Mouse (Mus musculus): ENCODE data around the gene Wdr90.

Gene Wdr90

GRCm38 (mm10) chr17:25860832-25861703 is at the start of gene Wdr90:
Gene Wdr90, minus strand, starts transcription at chr17:25861501.
- peak; percentile 85 for DNase-seq (ENCODE audit: inconsistent ontology term)

DNA sequence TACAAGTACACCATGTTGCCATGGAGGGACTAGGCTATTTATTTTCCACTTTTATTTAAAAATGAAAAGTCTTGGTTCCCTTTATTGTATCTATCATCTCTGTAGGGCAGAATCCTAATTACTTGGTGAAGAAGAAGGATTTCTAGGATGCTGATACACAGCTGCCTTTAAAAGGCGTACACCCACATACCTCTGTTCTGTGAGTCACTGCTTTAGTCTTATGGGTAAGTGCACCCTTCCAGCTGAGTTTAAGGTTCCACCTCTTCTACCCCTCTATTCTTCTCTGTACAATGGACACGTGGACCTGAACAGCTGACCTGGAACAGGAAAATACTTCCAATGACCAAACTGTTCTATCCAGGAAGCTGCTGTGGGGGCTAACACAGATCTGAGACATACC is 46.3 kb upstream of the Wdr90 start:
- DNase-seq (ENCODE audit: inconsistent ontology term): no peak

GRCm38 (mm10) chr17:25903061-25903460 is 41.8 kb upstream of the Wdr90 start:
- no peak for DNase-seq (ENCODE audit: inconsistent ontology term)

- DNase-seq (ENCODE audit: inconsistent ontology term): no peak
Measured at GRCm38 (mm10) chr17:25900193-25900592, 38.9 kb upstream of the Wdr90 start.

GRCm38 (mm10) chr17:25895891-25896290 is 34.6 kb upstream of the Wdr90 start:
- peak; percentile 74 for DNase-seq (ENCODE audit: inconsistent ontology term)

DNA sequence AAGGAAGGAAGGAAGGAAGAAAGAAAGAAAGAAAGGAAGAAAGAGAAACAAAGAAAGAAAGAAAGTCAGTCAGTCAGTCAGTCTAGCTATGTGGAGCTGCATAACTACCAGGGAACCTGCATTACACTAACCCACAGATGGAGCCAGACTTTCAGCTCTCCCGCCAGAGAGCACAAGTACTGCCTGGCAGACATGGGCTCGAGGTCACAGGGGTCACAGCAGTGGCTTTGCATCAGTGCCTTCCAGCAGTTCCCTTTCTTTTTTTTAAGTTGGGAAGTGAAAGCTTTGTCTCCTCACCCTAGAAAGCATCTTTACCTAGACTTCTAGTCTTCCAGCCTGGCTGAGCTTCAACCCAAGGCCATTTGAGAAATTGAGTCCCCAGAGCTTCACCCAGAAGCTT is 34.1 kb upstream of the Wdr90 start:
- no peak for DNase-seq (ENCODE audit: inconsistent ontology term)

DNA sequence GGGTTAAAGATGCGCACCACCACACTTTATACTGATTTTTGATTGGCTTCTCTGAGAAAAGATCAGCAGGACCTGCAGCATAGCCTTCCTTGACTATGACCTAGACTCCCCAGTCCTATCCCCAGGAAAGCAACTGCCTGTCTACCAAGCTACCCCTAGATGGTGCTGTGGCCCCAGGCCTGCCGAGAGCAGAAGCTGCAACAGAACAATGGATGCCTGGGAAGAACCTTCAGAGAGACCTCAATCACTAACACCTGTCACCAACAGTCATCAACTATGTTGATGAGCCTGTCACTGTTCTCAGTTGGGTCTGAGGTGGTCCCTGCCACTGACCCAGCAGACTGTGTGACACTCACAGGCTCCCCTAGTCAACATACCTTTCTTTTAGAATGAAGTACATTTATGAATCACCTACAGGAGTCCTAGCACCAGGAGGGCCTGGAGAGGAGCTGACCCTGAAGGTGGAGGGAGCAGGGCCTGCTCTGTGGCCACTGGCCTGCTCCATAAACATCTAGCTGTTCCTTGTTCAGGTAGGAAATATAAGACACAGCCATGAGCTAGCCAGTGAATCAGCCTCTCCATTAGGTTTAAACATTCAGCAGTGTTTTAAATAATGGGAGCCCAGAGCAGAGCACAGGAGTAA is 32.8 kb upstream of the Wdr90 start:
- peak; percentile 68 for DNase-seq (ENCODE audit: inconsistent ontology term)

GRCm38 (mm10) chr17:25888837-25889236 is 27.5 kb upstream of the Wdr90 start:
- no peak for DNase-seq (ENCODE audit: inconsistent ontology term)

GRCm38 (mm10) chr17:25887467-25887866 is 26.2 kb upstream of the Wdr90 start:
- no peak for DNase-seq (ENCODE audit: inconsistent ontology term)

DNA sequence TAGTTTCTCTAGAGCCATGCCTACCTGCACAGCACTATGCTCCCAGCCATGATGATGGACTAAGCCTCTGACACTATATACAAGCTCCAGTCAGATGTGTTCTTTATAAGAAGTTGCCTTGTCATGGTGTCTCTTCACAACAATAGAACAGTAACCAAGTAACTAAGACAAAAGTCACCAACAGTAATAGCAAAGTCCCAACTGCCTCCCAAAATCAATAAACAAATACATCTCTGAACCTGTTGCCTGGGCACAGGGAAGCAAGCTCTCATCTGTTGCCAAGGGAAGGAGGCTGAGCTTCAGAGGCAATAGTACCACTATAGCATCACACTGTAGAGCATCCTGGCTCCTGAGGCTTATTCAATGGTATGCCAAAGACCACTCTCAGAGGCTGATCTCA is 25.5 kb upstream of the Wdr90 start:
- no peak for DNase-seq (ENCODE audit: inconsistent ontology term)

GRCm38 (mm10) chr17:25885636-25886035 is 24.3 kb upstream of the Wdr90 start:
- DNase-seq (ENCODE audit: inconsistent ontology term): no peak

- no peak for DNase-seq (ENCODE audit: inconsistent ontology term)
Measured at GRCm38 (mm10) chr17:25883824-25884223, 22.5 kb upstream of the Wdr90 start.

GRCm38 (mm10) chr17:25883268-25883667 is 22.0 kb upstream of the Wdr90 start:
- no peak for DNase-seq (ENCODE audit: inconsistent ontology term)

- no peak for DNase-seq (ENCODE audit: inconsistent ontology term)
Measured at GRCm38 (mm10) chr17:25882306-25882705, 21.0 kb upstream of the Wdr90 start.

DNA sequence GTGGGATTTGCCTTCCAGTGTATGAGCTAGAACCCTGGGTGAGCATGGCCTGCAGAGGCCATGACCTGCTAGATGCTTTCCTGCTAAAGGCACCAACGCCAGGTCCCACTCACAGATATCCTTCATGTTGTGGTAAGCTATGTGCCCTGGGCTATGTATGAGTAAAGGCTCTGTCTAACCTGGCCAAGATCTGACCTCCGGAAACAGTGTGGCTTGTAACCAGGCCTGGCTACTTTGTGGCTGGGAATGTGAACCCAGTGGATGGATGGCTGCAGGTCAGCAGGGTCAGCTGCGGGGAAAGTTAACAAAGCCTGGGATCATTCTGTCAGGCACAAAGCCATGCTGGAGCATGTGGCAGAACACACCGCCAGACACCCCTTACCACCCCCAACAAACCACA is 20.4 kb upstream of the Wdr90 start:
- DNase-seq (ENCODE audit: inconsistent ontology term): peak; percentile 62

DNA sequence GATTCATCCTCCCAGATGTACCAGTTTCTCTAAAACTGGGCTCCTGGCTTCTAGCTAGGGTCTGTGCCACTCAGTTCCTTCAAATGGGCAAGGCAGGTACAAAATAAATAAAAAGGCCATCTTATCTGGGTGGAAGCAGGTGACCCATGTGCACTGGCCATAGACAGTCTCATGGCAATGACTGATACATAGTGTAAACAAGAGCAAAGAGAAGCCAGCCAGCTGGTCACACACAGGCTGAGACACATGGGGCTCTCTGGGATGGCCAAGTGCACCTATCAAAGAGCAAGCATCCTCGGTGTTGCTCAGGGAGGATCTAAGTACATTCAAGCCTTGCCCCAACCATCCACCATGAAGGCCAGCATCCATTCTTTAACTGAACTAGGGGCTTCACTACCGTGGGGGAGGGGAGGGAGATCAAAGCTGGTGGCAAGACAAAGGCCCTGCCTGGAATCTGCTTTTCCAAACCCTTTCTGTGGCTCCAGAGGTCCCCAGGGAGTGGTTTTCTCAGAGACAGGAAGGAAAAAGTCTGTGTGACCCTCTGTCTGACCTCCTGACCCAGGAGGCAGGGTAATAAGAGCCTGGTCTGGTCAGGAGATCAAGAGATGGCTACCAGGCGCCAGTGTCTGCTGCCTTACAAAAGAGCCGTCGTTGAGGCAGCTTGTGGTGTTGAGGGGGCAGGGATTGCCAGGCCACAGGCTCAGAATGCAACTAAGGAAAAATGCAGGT is 19.8 kb upstream of the Wdr90 start:
- no peak for DNase-seq (ENCODE audit: inconsistent ontology term)

- no peak for DNase-seq (ENCODE audit: inconsistent ontology term)
Measured at GRCm38 (mm10) chr17:25880196-25880910, 19.1 kb upstream of the Wdr90 start, which contains the start of gene Wfikkn1. Gene Wfikkn1, minus strand, starts transcription at chr17:25880858.

GRCm38 (mm10) chr17:25879750-25880149 is 18.4 kb upstream of the Wdr90 start:
- no peak for DNase-seq (ENCODE audit: inconsistent ontology term)

DNA sequence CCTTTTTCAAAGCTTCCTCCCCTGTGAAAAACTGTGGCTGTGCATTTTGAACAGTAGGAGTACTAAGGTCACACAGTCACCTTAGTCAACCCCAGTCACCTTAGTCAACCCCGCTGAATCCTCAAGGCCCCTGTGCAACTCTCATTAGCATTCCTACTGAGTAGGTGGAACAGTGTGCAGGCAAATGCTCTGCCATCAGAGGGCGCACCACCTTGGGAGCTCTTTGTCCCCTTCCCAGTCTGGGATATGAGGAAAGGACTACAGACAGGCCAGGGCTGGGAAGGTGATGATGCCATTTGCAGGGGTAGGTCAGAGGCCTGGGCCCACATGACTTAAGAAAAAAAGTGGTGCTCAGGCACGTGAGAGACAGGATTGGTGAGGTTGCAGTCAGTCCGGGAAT is 18.0 kb upstream of the Wdr90 start:
- no peak for DNase-seq (ENCODE audit: inconsistent ontology term)

DNA sequence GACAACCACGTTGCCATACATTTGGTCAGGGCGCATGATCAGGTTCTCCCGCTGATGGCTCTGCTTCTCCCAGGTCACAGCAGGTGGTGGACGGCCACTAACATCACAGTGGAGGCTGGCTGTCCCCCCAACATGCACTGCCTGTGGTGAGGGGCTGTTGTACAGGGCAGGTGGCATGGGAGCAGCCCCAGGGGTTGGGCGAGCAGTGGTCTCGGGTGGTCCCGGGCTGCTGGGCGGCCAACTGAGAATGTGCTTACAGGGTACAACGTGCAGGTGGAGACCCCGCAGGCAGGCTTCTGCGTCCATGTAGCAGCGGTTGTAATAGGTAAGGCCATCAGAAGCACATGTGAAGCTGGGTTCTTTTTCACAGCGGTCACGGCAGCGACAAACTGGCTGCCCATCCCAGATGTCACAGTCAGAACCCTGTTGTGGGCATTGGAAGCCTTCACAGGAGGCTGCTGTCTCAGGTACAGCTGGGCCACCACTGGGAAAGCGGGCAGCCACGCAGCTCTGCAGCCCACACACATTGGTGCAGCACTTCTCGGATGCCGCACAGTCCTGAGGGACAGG is 17.4 kb upstream of the Wdr90 start:
- DNase-seq (ENCODE audit: inconsistent ontology term): no peak
